Mouse (Mus musculus): Measurements from ENCODE around the gene Hint2. TPM values are rescaled to one million over a fixed set of nuclear protein-coding genes. Genes with fewer than 3 reads are reported as not detected.
A peak's percentile ranks its signal among the peaks of the same experiment; 100 is the strongest.

Hint2 gene
- total RNA-seq, 2 experiments from 2014 or later = 32.7 to 36.7 TPM

GRCm38 (mm10) chr4:43629106-43629817, 27.0 kb downstream of the Hint2 start:
- DNase-seq (ENCODE audit: low spot score in 2 of 2) = peak in 1 of 2 experiments; percentile 35
- intact Hi-C loops (cut with DNase I) = no loop called here

GRCm38 (mm10) chr4:43620146-43620778, 36.0 kb downstream of the Hint2 start:
- no peak for DNase-seq (ENCODE audit: low spot score in 2 of 2)
- intact Hi-C loops (cut with DNase I) = no loop called here

GRCm38 (mm10) chr4:43613060-43613730, 43.1 kb downstream of the Hint2 start:
- intact Hi-C loops (cut with DNase I) = no loop called here
- DNase-seq (ENCODE audit: low spot score in 2 of 2) = no peak

GRCm38 (mm10) chr4:43612534-43612933, 43.7 kb downstream of the Hint2 start:
- intact Hi-C loops (cut with DNase I) = no loop called here
- no peak for DNase-seq (ENCODE audit: low spot score in 2 of 2)

- intact Hi-C loops (cut with DNase I) = no loop called here
- no peak for DNase-seq (ENCODE audit: low spot score in 2 of 2)
Measured at GRCm38 (mm10) chr4:43604751-43605685, 51.2 kb downstream of the Hint2 start.

Small RNA genes lying within 50 kb of the gene (microRNA-seq; reads per million reads assigned to microRNA genes)
- 0 to 1.0 reads per million in 2 experiments for gene Gm25262

Other genes with a start within 250 kb of the Hint2 start
- under 1 TPM; 0.33 to 0.74 TPM for gene Fam166b, start 227.3 kb downstream of the Hint2 start, total RNA-seq (2021)
- gene Tesk1, start 214.5 kb downstream of the Hint2 start, total RNA-seq (2021) = 10 to 100 TPM; 63.7 to 69.4 TPM
- under 1 TPM in 1 of 2 experiments, not detected in 1; 0.36 TPM for gene Cd72, start 201.8 kb downstream of the Hint2 start, total RNA-seq (2021)
- gene Sit1, start 172.7 kb downstream of the Hint2 start, total RNA-seq (2021) = not detected
- 10 to 100 TPM; 23.0 to 29.0 TPM for gene Ccdc107, start 163.6 kb downstream of the Hint2 start, total RNA-seq (2021)
- gene Arhgef39, start 156.8 kb downstream of the Hint2 start, total RNA-seq (2021) = 1 to 10 TPM; 1.4 to 2.1 TPM
- gene Car9, start 149.5 kb downstream of the Hint2 start, total RNA-seq (2021) = under 1 TPM; 0.27 to 0.44 TPM
- gene Tpm2, start 132.7 kb downstream of the Hint2 start, total RNA-seq (2021) = 1 to 10 TPM; 6.0 to 7.6 TPM
- 10 to 100 TPM; 68.9 to 69.2 TPM for gene Creb3, start 94.1 kb downstream of the Hint2 start, total RNA-seq (2021)
- gene Tln1, start 93.8 kb downstream of the Hint2 start, total RNA-seq (2021) = 10 to 100 TPM; 53.6 to 60.4 TPM
- 10 to 100 TPM; 47.7 to 56.3 TPM for gene Rgp1, start 77.8 kb downstream of the Hint2 start, total RNA-seq (2021)
- gene Gba2, start 77.6 kb downstream of the Hint2 start, total RNA-seq (2021) = 10 to 100 TPM; 67.8 to 71.5 TPM
- not detected for gene Msmp, start 72.0 kb downstream of the Hint2 start, total RNA-seq (2021)
- 10 to 100 TPM; 38.5 to 43.3 TPM for gene Npr2, start 24.5 kb downstream of the Hint2 start, total RNA-seq (2021)
- under 1 TPM; 0.68 to 0.75 TPM for gene Spag8, start 2.9 kb downstream of the Hint2 start, total RNA-seq (2021)
- gene Tmem8b, start 12.5 kb upstream of the Hint2 start, total RNA-seq (2021) = 10 to 100 TPM; 66.6 to 75.5 TPM
- 1 to 10 TPM; 1.3 to 1.8 TPM for gene Fam221b, start 12.7 kb upstream of the Hint2 start, total RNA-seq (2021)
- not detected for gene Olfr70, start 44.3 kb upstream of the Hint2 start, total RNA-seq (2021)
- gene Olfr71, start 53.8 kb upstream of the Hint2 start, total RNA-seq (2021) = not detected
- under 1 TPM; 0.64 to 0.68 TPM for gene Hrct1, start 70.7 kb upstream of the Hint2 start, total RNA-seq (2021)
- under 1 TPM; 0.48 to 0.53 TPM for gene Spaar, start 73.6 kb upstream of the Hint2 start, total RNA-seq (2021)
- gene Olfr159, start 114.5 kb upstream of the Hint2 start, total RNA-seq (2021) = not detected
- gene Olfr156, start 167.4 kb upstream of the Hint2 start, total RNA-seq (2021) = not detected
- gene Olfr157, start 183.7 kb upstream of the Hint2 start, total RNA-seq (2021) = not detected
- not detected for gene Olfr155, start 195.1 kb upstream of the Hint2 start, total RNA-seq (2021)
- 1 to 10 TPM; 5.6 to 7.3 TPM for gene Reck, start 219.1 kb upstream of the Hint2 start, total RNA-seq (2021)